Mouse (Mus musculus) layer of hippocampus, adult 9-10 months (tissue): Measurements from ENCODE around the gene Per1.
A peak's percentile ranks its signal among the peaks of the same experiment; 100 is the strongest.
"Not testable (repeated sequence)": the region's sequence is repeated elsewhere in the genome, so short reads cannot be mapped to it uniquely, and the experiment has no call there.

Experiments used
- DNase-seq: peaks from one replicate; pipeline ENCODE4 v3.0.0; 2022; ENCODE audit warnings: low spot score

The Per1 gene

GRCm38 (mm10) chr11:69080855-69081222, 14.2 kb upstream of the Per1 start:
- no peak for DNase-seq

GRCm38 (mm10) chr11:69081613-69082012, 13.4 kb upstream of the Per1 start:
- DNase-seq, result no peak

- no peak for DNase-seq
These were observed 9.4 kb upstream of the Per1 start for GRCm38 (mm10) chr11:69085608-69086007.

GRCm38 (mm10) chr11:69086390-69086789, 8.6 kb upstream of the Per1 start:
- DNase-seq, result no peak

- DNase-seq, result no peak
These were observed 7.9 kb upstream of the Per1 start for GRCm38 (mm10) chr11:69087082-69087481.

GRCm38 (mm10) chr11:69087597-69087996, 7.4 kb upstream of the Per1 start:
- DNase-seq, result no peak

GRCm38 (mm10) chr11:69088103-69088855, 6.7 kb upstream of the Per1 start, which contains the start of gene Vamp2:
Vamp2 (plus strand) TSS chr11:69088490.
- DNase-seq, result no peak

GRCm38 (mm10) chr11:69088856-69089615, 6.0 kb upstream of the Per1 start:
- DNase-seq, result no peak

GRCm38 (mm10) chr11:69089616-69090290, 5.3 kb upstream of the Per1 start:
- DNase-seq, result no peak

- no peak for DNase-seq
These were observed 4.7 kb upstream of the Per1 start for GRCm38 (mm10) chr11:69090367-69090766.

- no peak for DNase-seq
These were observed 3.2 kb upstream of the Per1 start for GRCm38 (mm10) chr11:69091566-69092385.

- DNase-seq, result peak; percentile 82
These were observed 2.6 kb upstream of the Per1 start for GRCm38 (mm10) chr11:69092386-69092751.

- DNase-seq, result no peak
These were observed 2.1 kb upstream of the Per1 start for GRCm38 (mm10) chr11:69092871-69093270.

GRCm38 (mm10) chr11:69093856-69094255, 1.2 kb upstream of the Per1 start:
- DNase-seq, result not testable (repeated sequence)

GRCm38 (mm10) chr11:69095511-69096231, 654 bp downstream of the Per1 start:
- DNase-seq, result no peak

- no peak for DNase-seq
These were observed 1.5 kb downstream of the Per1 start for GRCm38 (mm10) chr11:69096360-69096986.

GRCm38 (mm10) chr11:69096987-69097900, 2.2 kb downstream of the Per1 start:
- peak; percentile 94 for DNase-seq

GRCm38 (mm10) chr11:69098039-69098761, 3.2 kb downstream of the Per1 start:
- DNase-seq, result no peak

GRCm38 (mm10) chr11:69098762-69099091, 3.7 kb downstream of the Per1 start:
- DNase-seq, result peak; percentile 94
